Mouse (Mus musculus) lung, embryonic 15.5 days (tissue): Measurements from ENCODE around the gene Usp30. TPM values are rescaled to one million over a fixed set of nuclear protein-coding genes. Genes with fewer than 3 reads are reported as not detected.
A peak's percentile ranks its signal among the peaks of the same experiment; 100 is the strongest.

Experiments
- ATAC-seq: fragments of 200-750 bp; cut with Nextera tagmentation; 2 replicates; pipeline ENCODE4 v1.8.0; 2017; ENCODE audit warnings: moderate number of reproducible peaks, borderline replicate concordance; ENCODE audit not compliant: low FRiP score, low TSS enrichment; ENCODE audit errors: extremely low read depth
- H3K27ac ChIP-seq: fragments of 300-500 bp; sonication (generic); 2 replicates; pipeline ENCODE4 v1.5.1; 2015; ENCODE audit warnings: moderate library complexity, mild to moderate bottlenecking, inconsistent platforms
- H3K27me3 ChIP-seq: fragments of 300-500 bp; sonication (generic); 2 replicates; pipeline ENCODE4 v1.6.1; 2015; ENCODE audit warnings: inconsistent platforms
- H3K36me3 ChIP-seq: fragments of 300-500 bp; sonication (generic); 2 replicates; pipeline ENCODE4 v1.6.1; 2015; ENCODE audit warnings: inconsistent platforms
- H3K4me1 ChIP-seq: fragments of 300-500 bp; sonication (generic); 2 replicates; pipeline ENCODE4 v1.6.1; 2015; ENCODE audit warnings: inconsistent platforms
- H3K4me2 ChIP-seq: fragments of 300-500 bp; sonication (generic); 2 replicates; pipeline ENCODE4 v1.6.1; 2015; ENCODE audit warnings: inconsistent platforms, mild to moderate bottlenecking, moderate library complexity
- H3K4me3 ChIP-seq: fragments of 300-500 bp; sonication (generic); 2 replicates; pipeline ENCODE4 v1.5.1; 2015; ENCODE audit warnings: mild to moderate bottlenecking, inconsistent platforms
- H3K9ac ChIP-seq: fragments of 300-500 bp; sonication (generic); 2 replicates; pipeline ENCODE4 v1.6.1; 2015; ENCODE audit warnings: inconsistent platforms
- H3K9me3 ChIP-seq: fragments of 300-500 bp; sonication (generic); 2 replicates; pipeline ENCODE4 v1.6.1; 2016; ENCODE audit warnings: inconsistent platforms
- WGBS: fragments of 180-500 bp; shearing (Covaris S2); methylation state at CpG from one replicate; pipeline ENCODE4 v1.1.7; 2015; 5-methylcytosine and 5-hydroxymethylcytosine counted together
- polyA plus RNA-seq: library from polyadenylated mRNA; unstranded; fragments of >200 nt; fragmentation: Nextera tagmentation; extraction: Ambion mirVana; gene quantifications from 2 replicates; pipeline ENCODE4 v1.2.1, GENCODE M21; 2015

Usp30 gene
- polyA plus RNA-seq, 1 experiment from 2014 or later, result 13.2 TPM

DNA sequence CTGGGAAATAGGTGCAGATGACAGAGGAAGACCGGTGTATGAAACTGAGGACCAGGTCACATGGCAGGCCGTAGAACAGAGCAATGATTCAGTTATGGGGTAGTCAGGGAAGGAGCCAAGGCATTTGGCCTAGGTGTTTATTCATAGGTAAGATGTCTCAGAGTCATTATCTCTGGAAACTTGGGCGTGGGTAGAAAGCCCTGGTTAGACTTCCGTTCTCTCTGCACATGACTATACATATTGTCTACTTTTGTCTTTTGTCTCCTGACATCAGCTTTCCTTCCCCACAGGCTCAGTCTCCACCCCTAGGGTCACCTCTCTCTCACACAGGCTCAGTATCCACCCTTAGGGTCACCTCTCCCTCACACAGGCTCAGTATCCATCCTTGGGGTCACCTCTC lies 21.5 kb upstream of the Usp30 start:
- H3K36me3 ChIP-seq, result no peaks in the 10 kb centered on the region
- H3K27me3 ChIP-seq, result no peaks in the 10 kb centered on the region
- no peak overlapping the region for H3K4me2 ChIP-seq
- WGBS, result 72% methylated on average over 4 of the region's 4 CpGs
- H3K4me1 ChIP-seq, result peaks cover 4% of the 10 kb centered on the region
- H3K4me3 ChIP-seq, result no peak overlapping the region
- no peak for ATAC-seq
- H3K27ac ChIP-seq, result no peak overlapping the region
- no peaks in the 10 kb centered on the region for H3K9me3 ChIP-seq
- H3K9ac ChIP-seq, result no peak overlapping the region

DNA sequence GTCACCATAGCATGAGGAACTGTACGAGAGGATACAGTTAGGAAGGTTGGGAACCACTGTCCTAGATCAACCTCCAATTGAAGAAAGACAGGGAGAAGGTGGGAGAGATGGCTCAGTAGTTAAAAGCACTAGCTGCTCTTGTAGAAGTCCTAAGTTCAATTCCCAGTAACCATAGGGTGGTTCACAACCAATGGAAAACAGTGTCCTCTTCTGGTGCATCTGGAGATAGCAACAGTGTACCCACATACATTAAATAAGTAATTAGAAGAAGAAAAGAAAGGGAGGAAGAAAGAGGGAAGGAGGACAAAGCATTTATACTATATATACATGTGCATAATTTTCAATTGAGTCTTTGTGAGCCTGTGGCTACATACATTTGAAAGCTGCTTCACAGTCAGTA lies 20.1 kb upstream of the Usp30 start:
- H3K4me2 ChIP-seq, result no peak overlapping the region
- no peaks in the 10 kb centered on the region for H3K9me3 ChIP-seq
- H3K9ac ChIP-seq, result no peak overlapping the region
- no peaks in the 10 kb centered on the region for H3K27me3 ChIP-seq
- ATAC-seq, result no peak
- no peak overlapping the region for H3K27ac ChIP-seq
- peaks cover 4% of the 10 kb centered on the region for H3K4me1 ChIP-seq
- WGBS, result 57% methylated on average over 1 of the region's 1 CpGs
- H3K36me3 ChIP-seq, result no peaks in the 10 kb centered on the region
- no peak overlapping the region for H3K4me3 ChIP-seq

DNA sequence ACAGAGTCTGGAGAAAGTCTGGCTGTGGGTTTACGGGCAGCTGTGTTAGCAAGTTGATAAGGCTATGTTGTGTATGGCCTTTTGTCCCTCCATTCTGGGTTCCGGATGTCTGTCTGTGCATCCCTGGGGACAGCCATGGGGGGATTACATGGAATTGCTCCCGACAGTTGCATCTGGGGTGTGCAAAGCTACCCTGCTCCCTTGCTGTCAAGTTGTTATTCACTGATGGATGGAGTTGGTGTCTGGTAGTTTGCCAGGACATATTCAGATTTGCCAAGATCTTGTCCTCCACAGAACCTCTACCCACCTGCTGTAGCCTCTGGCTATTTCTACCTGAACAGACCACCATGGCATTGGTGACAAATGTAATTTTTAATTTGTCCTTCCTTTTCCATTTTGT lies 19.1 kb upstream of the Usp30 start:
- no peak overlapping the region for H3K27ac ChIP-seq
- no peak overlapping the region for H3K4me3 ChIP-seq
- H3K4me1 ChIP-seq, result peaks cover 4% of the 10 kb centered on the region
- H3K27me3 ChIP-seq, result no peaks in the 10 kb centered on the region
- no peak overlapping the region for H3K4me2 ChIP-seq
- H3K9me3 ChIP-seq, result no peaks in the 10 kb centered on the region
- H3K9ac ChIP-seq, result no peak overlapping the region
- WGBS, result 58% methylated on average over 3 of the region's 3 CpGs
- no peaks in the 10 kb centered on the region for H3K36me3 ChIP-seq
- ATAC-seq, result no peak

DNA sequence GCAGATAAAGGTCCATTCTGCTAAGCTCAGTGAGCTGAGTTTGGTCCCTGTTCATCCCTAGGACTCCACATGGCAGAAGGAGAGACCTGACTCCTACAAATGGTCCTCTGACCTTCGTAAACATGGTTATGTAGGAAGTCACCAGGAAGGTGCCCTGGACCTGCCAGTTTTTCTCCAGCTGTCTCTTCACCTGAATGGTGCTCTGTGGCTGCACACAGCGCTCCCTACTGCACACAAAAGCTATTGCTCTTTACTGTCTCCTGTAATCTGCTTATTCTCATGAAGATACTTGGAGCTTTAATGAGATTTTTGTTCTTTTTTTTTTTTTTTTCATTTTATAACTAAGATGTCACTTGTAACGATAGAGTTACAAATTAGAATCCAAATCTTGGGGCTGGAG lies 18.7 kb upstream of the Usp30 start:
- H3K36me3 ChIP-seq, result no peaks in the 10 kb centered on the region
- no peak overlapping the region for H3K4me3 ChIP-seq
- no peaks in the 10 kb centered on the region for H3K9me3 ChIP-seq
- ATAC-seq, result no peak
- WGBS, result 51% methylated on average over 3 of the region's 3 CpGs
- H3K4me2 ChIP-seq, result no peak overlapping the region
- no peak overlapping the region for H3K9ac ChIP-seq
- peaks cover 1% of the 10 kb centered on the region; the same call in 1 of the 2 replicates for H3K4me1 ChIP-seq
- no peaks in the 10 kb centered on the region for H3K27me3 ChIP-seq
- no peak overlapping the region for H3K27ac ChIP-seq

DNA sequence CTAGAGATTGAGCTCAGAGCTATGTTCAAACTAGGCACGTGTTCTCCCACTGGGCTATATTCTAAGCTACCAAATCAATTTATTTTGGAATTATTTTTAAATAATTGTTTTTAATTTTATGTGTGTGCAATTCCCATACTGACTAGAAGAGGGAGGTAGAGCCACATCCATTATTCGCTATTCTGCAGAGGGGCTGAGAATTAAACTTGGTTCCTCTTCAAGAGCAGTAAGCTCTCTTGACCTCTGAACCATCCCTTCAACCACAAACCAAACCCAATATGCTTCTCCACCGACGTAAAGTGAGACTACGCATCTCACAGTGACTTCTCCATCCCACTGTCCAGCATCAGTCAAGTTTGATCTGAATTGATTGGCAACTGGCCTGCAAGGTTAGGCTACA lies 18.1 kb upstream of the Usp30 start:
- no peak overlapping the region for H3K4me3 ChIP-seq
- H3K4me2 ChIP-seq, result no peak overlapping the region
- ATAC-seq, result no peak
- 0 out of 2 replicates have a peak, but pooled peaks cover 6% of the 10 kb centered on the region for H3K4me1 ChIP-seq
- no peak overlapping the region for H3K9ac ChIP-seq
- H3K36me3 ChIP-seq, result no peaks in the 10 kb centered on the region
- 82% methylated on average over 5 of the region's 5 CpGs for WGBS
- H3K27ac ChIP-seq, result no peak overlapping the region
- H3K9me3 ChIP-seq, result no peaks in the 10 kb centered on the region
- no peaks in the 10 kb centered on the region for H3K27me3 ChIP-seq

DNA sequence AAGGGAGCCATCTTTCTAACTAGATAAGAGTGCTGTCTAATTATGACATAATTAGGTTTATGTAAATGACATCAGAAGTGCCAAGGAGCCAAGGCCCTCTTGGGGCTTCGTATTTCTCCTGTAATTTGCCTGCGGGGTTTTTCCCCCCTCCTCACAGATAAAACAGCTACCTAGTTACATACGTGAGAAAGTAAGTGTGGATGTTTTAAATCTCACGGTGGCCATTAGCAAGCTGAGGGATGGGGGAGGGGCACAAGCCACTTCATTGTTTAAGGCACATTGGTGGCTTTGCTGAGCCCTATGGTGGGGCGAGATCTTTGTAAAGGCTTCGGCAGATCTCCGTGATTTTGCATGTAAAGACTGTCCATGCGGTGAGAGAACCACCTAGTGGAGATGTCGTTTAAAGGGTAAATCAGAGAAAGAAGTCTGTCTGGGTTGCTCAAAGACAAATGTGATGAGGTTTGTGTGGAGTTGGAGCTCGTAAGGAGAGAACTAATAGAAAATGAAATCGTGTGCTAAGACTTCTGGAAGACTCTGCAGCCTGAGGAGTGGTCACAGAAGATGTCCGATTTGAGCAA lies 16.4 kb upstream of the Usp30 start:
- WGBS, result 53% methylated on average over 12 of the region's 12 CpGs

DNA sequence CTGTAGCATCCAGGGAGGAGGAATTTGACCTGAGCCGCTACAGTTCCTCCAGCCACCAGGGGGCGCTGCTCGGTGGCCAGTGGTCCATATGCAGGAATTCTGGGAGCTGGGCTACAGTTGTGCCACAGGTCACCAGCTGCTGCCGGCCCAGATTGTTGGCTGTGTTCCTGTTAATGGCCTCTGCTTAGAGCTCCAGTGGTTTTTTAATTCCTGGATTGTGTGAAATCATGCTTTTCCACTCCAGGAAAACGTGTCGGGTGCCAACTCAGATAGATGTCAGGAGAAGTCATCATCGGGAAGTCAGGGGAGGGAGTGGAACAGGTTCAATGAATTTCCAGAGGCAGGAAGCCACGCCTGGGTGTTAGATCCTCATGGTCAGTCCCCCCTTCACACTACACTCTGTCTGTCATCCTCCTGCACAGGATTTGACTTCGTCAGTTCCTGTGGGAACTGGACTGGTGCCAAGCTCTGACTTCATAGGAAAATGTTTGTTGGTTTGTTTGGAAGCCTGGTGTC lies 13.0 kb upstream of the Usp30 start:
- no peak overlapping the region for H3K9ac ChIP-seq
- peak overlapping the region; percentile 55; the same call in 1 of the 2 replicates for H3K27ac ChIP-seq
- H3K36me3 ChIP-seq, result no peaks in the 10 kb centered on the region
- H3K4me2 ChIP-seq, result peak overlapping the region; percentile 49
- no peaks in the 10 kb centered on the region for H3K9me3 ChIP-seq
- H3K4me3 ChIP-seq, result 0 out of 2 replicates have a peak overlapping the region, but pooled peaks have one; percentile 14
- 12% methylated on average over 9 of the region's 9 CpGs for WGBS
- peak; percentile 56 for ATAC-seq
- H3K27me3 ChIP-seq, result no peaks in the 10 kb centered on the region
- 0 out of 2 replicates have a peak, but pooled peaks cover 9% of the 10 kb centered on the region for H3K4me1 ChIP-seq

More for the DNA sequence above, 16.4 kb upstream of the Usp30 start:
- Histone ChIP-seq H3K4me1 (0 out of 2 replicates have a peak, but pooled peaks cover 9% of the 10 kb centered on the region), H3K36me3 (no peaks in the 10 kb centered on the region), H3K4me2 (no peak overlapping the region), H3K9me3 (no peaks in the 10 kb centered on the region), H3K9ac (no peak overlapping the region), H3K27me3 (no peaks in the 10 kb centered on the region), H3K27ac (no peak overlapping the region), H3K4me3 (no peak overlapping the region)
- ATAC-seq, result no peak

DNA sequence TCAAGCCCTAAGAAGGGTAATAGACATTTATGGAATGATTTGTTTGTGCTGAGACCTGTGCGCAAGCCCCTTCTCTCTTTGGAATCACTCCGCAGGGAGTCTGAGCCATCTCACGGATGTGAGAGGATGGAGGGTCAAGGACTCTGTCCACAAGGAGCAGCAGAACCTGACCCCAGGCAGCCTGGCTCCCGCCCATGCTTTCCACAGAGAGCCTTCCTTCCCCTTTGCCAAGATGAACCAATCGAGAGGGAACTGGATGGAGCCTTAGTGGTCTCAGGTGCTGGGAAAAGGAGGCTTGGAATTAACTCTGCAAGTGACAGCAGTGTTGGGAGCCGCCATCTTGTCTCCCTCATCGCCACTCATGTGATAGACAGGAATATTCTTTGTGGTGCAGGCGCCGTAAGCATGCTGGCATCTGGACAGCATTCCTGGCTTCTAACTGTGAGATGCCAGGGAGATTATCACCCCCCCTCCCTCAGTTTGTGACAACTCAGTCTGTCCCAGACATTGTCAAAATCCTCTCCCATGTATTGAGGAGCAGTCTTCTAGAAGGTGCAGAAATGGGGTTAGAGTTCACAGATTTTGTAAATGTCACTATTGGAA lies 8.0 kb upstream of the Usp30 start:
- H3K36me3 ChIP-seq, result no peaks in the 10 kb centered on the region
- 65% methylated on average over 9 of the region's 9 CpGs for WGBS
- no peak overlapping the region for H3K4me3 ChIP-seq
- H3K9me3 ChIP-seq, result no peaks in the 10 kb centered on the region
- no peak overlapping the region for H3K9ac ChIP-seq
- no peak for ATAC-seq
- H3K27me3 ChIP-seq, result no peaks in the 10 kb centered on the region
- H3K4me1 ChIP-seq, result 0 out of 2 replicates have a peak, but pooled peaks cover 2% of the 10 kb centered on the region
- H3K27ac ChIP-seq, result no peak overlapping the region
- no peak overlapping the region for H3K4me2 ChIP-seq

DNA sequence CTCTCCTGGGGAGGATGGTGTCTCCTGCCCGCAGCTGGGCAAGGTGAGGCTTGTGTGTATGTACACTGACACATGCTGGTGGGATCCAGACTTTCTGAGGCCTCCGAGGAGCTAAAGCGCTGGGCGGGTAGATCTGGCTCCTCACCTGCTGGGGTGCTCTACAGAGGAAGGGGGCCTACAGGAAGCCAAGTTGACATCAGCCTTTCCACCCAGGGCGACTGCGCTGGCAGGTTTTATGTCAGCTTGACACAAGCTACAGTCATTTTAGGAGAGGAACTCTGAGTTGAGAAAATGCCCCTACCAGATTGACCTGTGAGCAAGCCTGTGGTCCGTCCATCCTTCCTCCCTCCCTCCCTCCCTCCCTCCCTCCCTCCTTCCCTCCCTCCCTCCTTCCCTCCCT lies 3.6 kb upstream of the Usp30 start:
- Histone ChIP-seq H3K36me3 (no peaks in the 10 kb centered on the region), H3K9ac (no peak overlapping the region), H3K27ac (no peak overlapping the region), H3K4me2 (no peak overlapping the region), H3K9me3 (no peaks in the 10 kb centered on the region), H3K4me3 (no peak overlapping the region), H3K27me3 (no peaks in the 10 kb centered on the region), H3K4me1 (no peaks in the 10 kb centered on the region)
- no peak for ATAC-seq
- WGBS, result 29% methylated on average over 7 of the region's 7 CpGs

DNA sequence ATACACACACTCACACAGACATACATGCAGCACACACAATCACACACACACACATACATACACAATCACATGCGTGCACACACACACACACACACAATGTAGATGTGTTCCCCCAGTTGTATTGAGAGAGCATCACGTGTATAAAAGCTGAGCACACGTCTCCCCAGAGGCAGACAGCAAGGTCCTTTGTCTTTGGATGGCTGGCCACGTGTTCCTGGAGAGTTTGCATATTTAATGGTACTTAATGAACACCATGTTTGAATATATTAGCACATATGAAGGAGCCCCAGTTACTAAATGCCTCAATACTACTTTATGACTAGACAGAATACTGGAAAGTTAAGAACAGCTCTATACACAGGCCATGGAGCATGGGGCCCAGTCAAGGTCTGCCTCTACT lies 1.3 kb upstream of the Usp30 start:
- Histone ChIP-seq H3K9ac (no peak overlapping the region), H3K4me2 (no peak overlapping the region), H3K27me3 (no peaks in the 10 kb centered on the region), H3K4me1 (no peaks in the 10 kb centered on the region), H3K36me3 (no peaks in the 10 kb centered on the region), H3K27ac (no peak overlapping the region), H3K9me3 (no peaks in the 10 kb centered on the region), H3K4me3 (no peak overlapping the region)
- WGBS, result 59% methylated on average over 4 of the region's 4 CpGs
- no peak for ATAC-seq

DNA sequence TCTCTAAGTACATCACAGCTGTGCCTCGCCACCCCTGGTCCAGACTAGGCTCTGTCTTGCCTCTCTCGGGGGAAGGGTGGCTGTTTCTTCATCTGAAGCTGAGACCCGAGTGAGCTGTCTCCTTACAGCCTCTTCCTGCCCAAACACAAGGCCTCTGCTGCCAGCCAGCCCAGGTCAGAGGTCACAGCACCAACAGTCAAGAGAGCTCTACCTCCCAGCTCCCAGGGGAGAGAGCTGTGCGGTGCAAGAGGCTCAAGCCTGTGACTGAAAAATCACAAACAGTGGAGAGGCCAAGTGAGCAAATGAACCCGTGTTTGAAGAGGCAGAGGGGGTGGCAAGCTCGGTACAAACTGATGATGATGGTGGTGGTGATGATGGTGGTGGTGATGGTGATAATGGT lies 1.3 kb downstream of the Usp30 start:
- Histone ChIP-seq H3K4me1 (no peaks in the 10 kb centered on the region), H3K36me3 (no peaks in the 10 kb centered on the region), H3K4me3 (no peak overlapping the region), H3K9me3 (no peaks in the 10 kb centered on the region), H3K4me2 (no peak overlapping the region), H3K9ac (no peak overlapping the region), H3K27ac (no peak overlapping the region), H3K27me3 (no peaks in the 10 kb centered on the region)
- 31% methylated on average over 6 of the region's 6 CpGs for WGBS
- ATAC-seq, result no peak

DNA sequence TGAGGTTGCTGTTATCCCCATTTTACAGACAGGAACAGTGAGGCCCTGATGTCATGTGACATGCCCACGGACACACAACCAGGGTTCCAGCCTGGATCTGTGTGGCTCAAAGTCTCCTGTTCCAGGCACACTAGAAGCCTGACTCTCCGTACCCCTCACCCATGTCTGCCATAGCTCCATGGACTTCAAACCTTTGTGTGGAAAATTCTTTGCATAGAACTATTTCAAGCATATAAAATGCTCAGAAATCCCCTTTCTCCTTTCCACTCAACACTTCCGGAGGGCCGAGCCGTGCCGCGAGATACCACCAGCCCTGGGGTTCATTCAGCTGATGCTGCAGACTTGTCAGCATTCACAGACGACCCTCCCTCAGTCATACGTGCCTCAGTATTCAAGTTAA lies 2.3 kb downstream of the Usp30 start:
- H3K36me3 ChIP-seq, result no peaks in the 10 kb centered on the region
- H3K4me3 ChIP-seq, result no peak overlapping the region
- no peaks in the 10 kb centered on the region for H3K27me3 ChIP-seq
- 76% methylated on average over 9 of the region's 9 CpGs for WGBS
- no peak for ATAC-seq
- H3K4me2 ChIP-seq, result no peak overlapping the region
- H3K9ac ChIP-seq, result no peak overlapping the region
- no peaks in the 10 kb centered on the region for H3K9me3 ChIP-seq
- H3K4me1 ChIP-seq, result no peaks in the 10 kb centered on the region
- no peak overlapping the region for H3K27ac ChIP-seq
